Mouse (Mus musculus): ENCODE measurements around the gene Ugt1a5.
A peak's percentile ranks its signal among the peaks of the same experiment; 100 is the strongest.
"Not testable (repeated sequence)": the region's sequence is repeated elsewhere in the genome, so short reads cannot be mapped to it uniquely, and the experiment has no call there.

Gene Ugt1a5

GRCm38 (mm10) chr1:88165711-88166110, at the start of gene Ugt1a5:
TSS of gene Ugt1a5 (plus strand) at chr1:88166012.
- DNase-seq = no peak

DNA sequence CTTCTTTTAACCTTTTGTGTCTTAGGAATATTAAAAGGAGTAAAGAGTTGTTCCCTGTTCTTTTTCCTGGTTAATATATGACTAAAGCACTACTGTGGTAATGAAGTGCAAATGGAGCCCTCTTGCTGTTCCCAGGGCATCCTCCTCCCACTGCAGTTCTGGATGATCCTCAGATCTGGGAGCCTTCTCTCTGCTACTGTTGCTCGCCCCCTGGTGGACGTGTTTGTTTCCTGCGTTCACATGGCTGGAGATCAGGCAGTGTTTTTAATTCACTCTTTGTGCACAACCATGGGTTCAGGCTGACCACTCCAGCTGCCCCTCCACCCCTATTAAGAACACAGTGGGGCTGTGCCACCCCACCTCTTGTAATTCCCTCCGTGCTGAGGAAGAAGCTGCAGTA, 45.3 kb upstream of the Ugt1a5 start:
- DNase-seq = not testable (repeated sequence)

GRCm38 (mm10) chr1:88121521-88121920, 44.3 kb upstream of the Ugt1a5 start:
- not testable (repeated sequence) for DNase-seq

GRCm38 (mm10) chr1:88125827-88126360, 39.9 kb upstream of the Ugt1a5 start:
- not testable (repeated sequence) for DNase-seq

DNA sequence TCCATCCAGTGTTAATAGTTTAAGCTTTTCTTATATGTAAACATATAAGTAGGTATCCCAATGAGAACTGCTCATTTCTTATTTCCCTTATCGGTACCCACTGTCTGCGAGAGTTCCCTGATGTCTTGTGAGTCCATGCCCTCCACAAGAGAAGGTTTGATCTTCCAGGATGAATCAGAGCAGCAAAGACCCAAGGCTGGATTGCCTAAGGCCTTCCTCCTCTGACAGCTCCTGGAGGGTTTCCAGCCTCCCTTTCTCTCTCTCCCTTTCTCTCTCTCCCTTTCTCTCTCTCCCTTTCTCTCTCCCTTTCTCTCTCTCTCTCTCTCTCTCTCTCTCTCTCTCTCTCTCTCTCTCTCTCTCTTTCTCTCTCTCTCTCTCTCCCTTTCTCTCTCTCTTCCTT, 36.7 kb upstream of the Ugt1a5 start:
- DNase-seq = not testable (repeated sequence)

GRCm38 (mm10) chr1:88130223-88130622, 35.6 kb upstream of the Ugt1a5 start:
- not testable (repeated sequence) for DNase-seq

DNA sequence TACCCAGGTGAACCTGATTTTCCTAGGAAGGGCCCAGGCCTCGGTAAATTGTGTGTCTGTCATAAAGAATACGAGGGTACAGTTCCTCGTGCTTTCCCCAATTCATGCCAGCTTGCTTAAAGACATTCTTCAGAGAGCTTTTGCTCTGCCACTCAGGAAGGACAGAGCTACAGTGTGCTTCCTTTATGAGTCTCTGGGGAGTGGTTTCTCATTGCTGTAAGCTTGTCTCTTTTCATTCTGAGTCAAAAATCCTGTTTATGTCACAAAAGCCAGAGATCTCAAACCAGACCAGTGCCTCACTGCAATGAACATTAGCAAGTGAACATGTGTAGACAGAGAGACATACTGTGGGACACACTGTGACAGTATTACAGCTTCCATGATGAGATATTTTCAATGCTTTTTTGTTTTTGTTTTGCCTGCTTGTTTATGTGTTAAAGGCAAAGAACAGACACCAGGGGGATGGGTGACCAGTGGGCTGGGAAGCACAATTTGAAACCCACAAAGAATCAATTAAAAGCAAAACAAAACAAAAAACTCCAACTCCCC, 31.8 kb upstream of the Ugt1a5 start:
- no peak for DNase-seq

DNA sequence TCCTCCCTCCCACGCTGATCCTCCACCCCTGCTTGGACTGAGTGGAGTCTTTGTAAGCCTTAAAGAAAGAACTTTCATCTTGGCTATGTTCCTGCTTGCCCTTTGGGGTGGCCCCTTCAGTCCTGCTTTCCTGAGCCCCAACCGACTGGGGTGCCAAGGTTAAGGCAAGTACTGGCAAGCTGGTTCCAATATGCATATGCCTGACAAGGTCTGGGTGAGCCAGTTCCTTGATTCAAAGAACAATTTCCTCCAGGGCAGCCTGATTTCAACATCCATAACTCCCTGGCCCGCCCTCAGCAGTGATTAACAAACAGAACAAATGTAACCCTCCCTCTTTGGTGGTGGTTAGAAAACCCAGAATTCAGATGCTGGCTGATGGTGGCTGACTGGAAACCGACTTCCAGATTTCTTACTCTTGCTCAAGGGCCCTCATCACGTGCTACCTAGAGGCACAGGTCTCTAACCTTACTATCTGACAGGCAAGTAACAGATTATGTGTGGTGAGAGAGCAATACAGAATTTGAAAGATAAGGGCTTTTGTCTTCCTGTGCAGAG, 31.3 kb upstream of the Ugt1a5 start, which contains the start of gene Ugt1a6a:
TSS of gene Ugt1a6a (plus strand) at position 353 of the 555 bp plus-strand sequence.
- peak; percentile 3 for DNase-seq

DNA sequence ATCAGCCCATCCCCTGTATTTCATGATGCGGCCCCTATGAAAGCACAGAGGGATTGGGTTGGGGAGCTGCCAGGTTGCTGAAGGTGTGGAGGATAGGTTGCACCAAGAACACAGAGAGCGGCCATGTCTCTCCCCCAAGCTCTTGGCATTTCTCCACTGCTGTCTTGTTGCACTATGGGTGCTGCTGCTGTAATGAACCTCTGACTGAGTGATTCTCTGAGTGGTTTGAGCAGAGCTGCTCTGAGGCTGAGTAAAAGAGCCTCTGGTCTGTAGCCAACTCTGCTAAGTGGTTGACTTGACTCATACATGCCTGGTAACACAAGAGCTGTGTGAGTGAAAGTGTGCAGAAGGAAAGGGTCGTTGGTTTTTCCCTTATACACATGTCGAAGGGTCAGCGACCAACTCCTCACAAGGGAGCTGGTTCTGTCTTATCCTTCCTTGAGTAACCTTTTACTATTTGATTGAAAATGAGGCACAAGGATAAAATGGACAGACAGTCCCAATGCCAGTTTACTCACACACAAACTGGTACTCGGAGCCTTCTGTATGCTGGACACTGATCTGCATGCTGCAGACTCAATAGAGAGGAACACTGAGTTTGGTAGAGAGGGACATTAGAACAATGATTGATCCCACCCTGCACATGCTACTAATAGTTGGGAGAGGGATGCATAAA, 30.4 kb upstream of the Ugt1a5 start:
- not testable (repeated sequence) for DNase-seq

DNA sequence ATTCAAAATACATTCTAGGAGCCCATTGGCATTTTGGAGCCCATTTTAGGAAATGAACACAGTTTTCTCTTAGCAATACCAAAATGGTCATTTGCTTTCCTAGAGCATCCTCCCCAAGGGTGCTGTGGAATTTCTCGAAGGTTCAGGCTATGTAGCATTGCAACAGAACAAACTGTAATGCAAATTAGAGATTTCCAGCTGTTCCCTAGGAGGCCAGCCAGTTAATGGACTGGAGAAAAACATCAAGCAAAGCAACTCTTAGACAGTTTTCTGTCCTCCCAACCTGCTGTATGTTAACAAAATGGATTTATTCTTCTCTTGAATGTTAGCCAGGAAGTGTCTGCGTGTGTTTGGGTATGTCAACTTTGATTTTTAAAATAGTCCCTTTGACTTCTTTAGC, 29.2 kb upstream of the Ugt1a5 start:
- no peak for DNase-seq

- DNase-seq = no peak
These were observed 28.5 kb upstream of the Ugt1a5 start for GRCm38 (mm10) chr1:88137264-88137663.

DNA sequence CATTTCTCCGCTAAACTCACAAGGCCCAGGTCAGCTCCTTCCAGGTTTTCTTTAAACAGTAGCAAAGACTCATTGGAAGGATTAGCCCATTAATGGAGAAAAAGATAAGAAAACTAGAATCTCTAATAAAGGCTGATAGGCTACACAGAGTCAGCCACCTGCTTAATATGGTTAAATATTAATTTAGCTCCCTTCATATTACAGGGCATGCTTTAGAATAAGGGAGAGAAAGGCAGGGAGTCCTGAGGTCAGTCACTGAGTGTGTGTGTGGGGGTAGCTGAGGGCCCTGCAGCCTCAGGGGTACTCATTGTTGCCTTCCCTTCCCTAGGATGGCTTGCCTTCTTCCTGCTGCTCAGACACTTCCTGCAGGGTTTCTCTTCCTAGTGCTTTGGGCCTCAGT, 27.7 kb upstream of the Ugt1a5 start:
- DNase-seq = no peak

- DNase-seq = not testable (repeated sequence)
These were observed 25.3 kb upstream of the Ugt1a5 start for GRCm38 (mm10) chr1:88140492-88140891.

DNA sequence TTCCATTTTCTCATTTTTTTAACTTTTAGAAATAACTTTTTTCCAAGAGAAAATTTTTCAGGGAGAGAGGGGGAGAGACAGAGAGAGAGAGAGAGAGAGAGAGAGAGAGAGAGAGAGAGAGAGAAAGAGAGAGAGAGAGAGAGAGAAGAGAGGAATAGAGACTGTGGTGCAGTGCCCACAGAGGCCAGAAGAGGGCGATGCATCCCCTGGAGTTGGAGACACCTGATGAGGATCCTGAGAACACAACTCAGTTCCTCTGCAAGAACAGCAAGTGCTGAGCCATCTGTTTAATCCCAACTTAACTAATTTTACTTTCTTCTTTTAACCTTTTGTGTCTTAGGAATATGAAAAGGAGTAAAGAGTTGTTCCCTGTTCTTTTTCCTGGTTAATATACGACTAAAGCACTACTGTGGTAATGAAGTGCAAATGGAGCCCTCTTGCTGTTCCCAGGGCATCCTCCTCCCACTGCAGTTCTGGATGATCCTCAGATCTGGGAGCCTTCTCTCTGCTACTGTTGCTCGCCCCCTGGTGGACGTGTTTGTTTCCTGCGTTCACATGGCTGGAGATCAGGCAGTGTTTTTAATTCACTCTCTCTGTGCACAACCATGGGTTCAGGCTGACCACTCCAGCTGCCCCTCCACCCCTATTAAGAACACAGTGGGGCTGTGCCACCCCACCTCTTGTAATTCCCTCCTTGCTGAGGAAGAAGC, 21.7 kb upstream of the Ugt1a5 start:
- peak; percentile 20 for DNase-seq

GRCm38 (mm10) chr1:88145278-88145677, 20.5 kb upstream of the Ugt1a5 start:
- not testable (repeated sequence) for DNase-seq

GRCm38 (mm10) chr1:88150133-88150532, 15.7 kb upstream of the Ugt1a5 start:
- not testable (repeated sequence) for DNase-seq

GRCm38 (mm10) chr1:88158430-88158829, 7.4 kb upstream of the Ugt1a5 start:
- DNase-seq = no peak

- DNase-seq = not testable (repeated sequence)
These were observed 6.4 kb downstream of the Ugt1a5 start for GRCm38 (mm10) chr1:88172190-88172589.

DNA sequence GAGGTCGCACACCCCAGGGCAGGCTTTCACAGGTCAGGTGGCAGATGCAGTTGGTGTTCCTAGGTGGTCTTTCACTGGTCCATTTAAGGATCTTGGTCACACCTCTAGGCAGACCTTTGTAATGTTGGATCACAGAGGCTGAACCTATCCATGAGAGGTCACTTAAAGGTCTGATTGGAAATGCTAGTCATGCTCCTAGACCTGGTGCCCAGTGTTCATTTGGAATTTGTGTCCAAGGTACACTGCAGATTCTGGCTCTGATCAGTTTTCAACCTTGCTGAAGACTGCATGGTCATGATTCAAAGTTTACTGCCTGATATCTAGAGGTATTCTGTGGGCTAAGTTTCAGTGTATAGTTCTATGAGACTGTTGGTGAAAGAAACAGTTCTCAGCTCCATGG, 13.8 kb downstream of the Ugt1a5 start:
- DNase-seq = no peak

DNA sequence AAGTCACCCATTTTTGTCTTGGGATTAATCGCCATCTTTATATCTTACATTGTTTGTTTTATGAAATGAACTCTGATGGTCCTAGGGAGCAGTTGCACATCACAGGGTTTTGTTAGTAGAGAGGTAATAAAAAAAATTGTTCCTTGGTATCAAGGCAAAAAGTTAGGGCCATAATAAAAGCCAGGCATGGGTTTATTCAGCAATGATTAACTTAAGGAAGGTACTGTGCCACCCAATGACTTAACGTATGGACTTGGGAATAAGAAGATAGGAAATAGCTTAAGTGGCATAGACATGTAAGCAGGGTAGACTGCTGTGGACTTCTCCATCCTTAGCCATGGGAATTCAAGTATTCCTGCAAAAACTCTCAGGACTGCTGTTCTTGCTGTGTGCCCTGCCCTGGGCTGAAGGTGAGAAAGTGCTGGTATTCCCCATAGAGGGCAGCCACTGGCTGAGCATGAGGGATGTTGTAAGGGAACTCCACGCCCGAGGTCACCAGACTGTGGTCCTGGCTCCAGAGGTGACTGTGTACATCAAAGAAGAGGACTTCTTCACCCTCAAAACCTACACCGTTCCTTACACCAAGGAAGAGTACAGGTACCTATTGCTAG, 20.6 kb downstream of the Ugt1a5 start:
- no peak for DNase-seq

DNA sequence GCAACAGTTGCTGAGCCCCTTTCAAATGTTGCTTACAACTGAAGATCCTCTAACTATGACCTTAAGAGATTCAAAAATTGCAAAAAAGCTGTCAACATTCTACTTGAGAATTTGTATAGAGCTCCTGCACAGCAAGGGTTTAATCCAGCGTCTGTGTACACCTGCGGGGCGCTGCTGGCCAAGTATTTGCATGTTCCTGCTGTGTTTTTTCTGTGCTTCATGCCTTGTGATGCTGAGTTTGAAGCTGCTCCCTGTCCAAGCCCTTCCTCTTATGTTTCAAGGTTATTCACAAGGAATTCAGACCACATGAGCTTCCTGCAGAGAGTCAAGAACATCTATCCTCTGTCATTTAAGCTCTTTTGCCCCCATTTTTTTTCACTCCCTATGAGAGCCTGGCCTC, 26.3 kb downstream of the Ugt1a5 start:
- DNase-seq = no peak

- no peak for DNase-seq
These were observed 29.9 kb downstream of the Ugt1a5 start for GRCm38 (mm10) chr1:88195687-88196086.

DNA sequence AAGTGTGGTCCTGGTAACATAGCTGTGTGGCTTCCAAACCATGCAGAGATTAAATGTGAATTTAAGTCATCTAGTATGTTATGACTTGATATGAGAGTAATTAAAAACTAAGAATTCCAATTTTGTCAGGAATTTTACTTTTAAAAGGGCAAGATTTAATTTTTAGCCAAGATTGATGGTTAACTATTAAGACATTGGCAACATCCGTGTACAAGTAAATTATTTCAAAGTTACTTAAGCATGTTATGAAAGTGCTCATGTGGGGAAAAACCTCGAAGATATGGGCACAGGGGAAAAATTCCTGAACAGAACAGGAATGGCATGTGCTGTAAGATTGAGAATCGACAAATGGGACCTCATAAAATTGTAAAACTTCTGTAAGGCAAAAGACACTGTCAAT, 31.6 kb downstream of the Ugt1a5 start:
- no peak for DNase-seq
